Mouse (Mus musculus) adrenal gland, postnatal 25 days (tissue): ENCODE measurements around the gene Trafd1. TPM values are rescaled to one million over a fixed set of nuclear protein-coding genes. Genes with fewer than 3 reads are reported as not detected.
"Not testable (repeated sequence)": the region's sequence is repeated elsewhere in the genome, so short reads cannot be mapped to it uniquely, and the experiment has no call there.

Experiments used
- DNase-seq: peaks from one replicate; pipeline ENCODE4 v3.0.0; 2021; ENCODE audit warnings: mixed read lengths
- total RNA-seq: library from RNA; stranded (reverse); gene quantifications from 2 replicates; pipeline ENCODE4 v1.2.3, GENCODE M21; 2021

Gene Trafd1
- total RNA-seq, 1 experiment from 2014 or later: 50.7 TPM

GRCm38 (mm10) chr5:121384757-121385460 lies 523 bp downstream of the Trafd1 start:
- DNase-seq: no peak

- no peak for DNase-seq
Observed at GRCm38 (mm10) chr5:121383857-121384756, 1.3 kb downstream of the Trafd1 start.

GRCm38 (mm10) chr5:121380692-121381091 lies 4.7 kb downstream of the Trafd1 start:
- no peak for DNase-seq

GRCm38 (mm10) chr5:121378678-121379256 lies 6.7 kb downstream of the Trafd1 start:
- DNase-seq: no peak

- not testable (repeated sequence) for DNase-seq
Observed at GRCm38 (mm10) chr5:121376972-121377371, 8.5 kb downstream of the Trafd1 start.

GRCm38 (mm10) chr5:121374790-121375189 lies 10.6 kb downstream of the Trafd1 start:
- DNase-seq: no peak

- no peak for DNase-seq
Observed at GRCm38 (mm10) chr5:121371712-121372111, 13.7 kb downstream of the Trafd1 start.

- no peak for DNase-seq
Observed at GRCm38 (mm10) chr5:121367255-121367654, 18.2 kb downstream of the Trafd1 start.

GRCm38 (mm10) chr5:121366449-121367225 lies 18.8 kb downstream of the Trafd1 start:
- no peak for DNase-seq

GRCm38 (mm10) chr5:121363441-121363840 lies 22.0 kb downstream of the Trafd1 start:
- DNase-seq: peak; percentile 15

GRCm38 (mm10) chr5:121361696-121362095 lies 23.7 kb downstream of the Trafd1 start:
- no peak for DNase-seq

GRCm38 (mm10) chr5:121359229-121359628 lies 26.2 kb downstream of the Trafd1 start:
- no peak for DNase-seq

GRCm38 (mm10) chr5:121343997-121344396 lies 41.4 kb downstream of the Trafd1 start:
- no peak for DNase-seq

- DNase-seq: no peak
Observed at GRCm38 (mm10) chr5:121342490-121342889, 42.9 kb downstream of the Trafd1 start.

GRCm38 (mm10) chr5:121340965-121341473 lies 44.4 kb downstream of the Trafd1 start:
- no peak for DNase-seq

- no peak for DNase-seq
Observed at GRCm38 (mm10) chr5:121339507-121340230, 45.8 kb downstream of the Trafd1 start.

GRCm38 (mm10) chr5:121336776-121337175 lies 48.7 kb downstream of the Trafd1 start:
- no peak for DNase-seq

GRCm38 (mm10) chr5:121336009-121336408 lies 49.4 kb downstream of the Trafd1 start:
- no peak for DNase-seq

GRCm38 (mm10) chr5:121335426-121335825 lies 50.0 kb downstream of the Trafd1 start:
- DNase-seq: no peak

- DNase-seq: no peak
Observed at GRCm38 (mm10) chr5:121334454-121334853, 51.0 kb downstream of the Trafd1 start.

GRCm38 (mm10) chr5:121333976-121334375 lies 51.5 kb downstream of the Trafd1 start:
- DNase-seq: no peak
